Mouse (Mus musculus) CH12.LX (cell line): ENCODE measurements at regions not wholly inside any gene's neighbourhood (a gene's known extent, or its start where the extent isn't known, plus 50 kb on each side); places are given as distances from the start of the nearest gene placed in this dataset.
A peak's percentile ranks its signal among the peaks of the same experiment; 100 is the strongest.

ENCODE experiments used
- DNase-seq: peaks from one replicate; pipeline ENCODE4 v3.0.0-alpha.2; 2013; ENCODE audit errors: extremely low read depth
- H3K27ac ChIP-seq: 2 replicates; pipeline ENCODE4 v1.5.1; 2012; ENCODE audit warnings: low read depth, mild to moderate bottlenecking, control low read depth, moderate library complexity; ENCODE audit not compliant: insufficient read depth
- H3K27me3 ChIP-seq: replicated peaks from 2 replicates; pipeline ENCODE3; 2012; ENCODE audit warnings: inconsistent platforms
- H3K36me3 ChIP-seq, 2 experiments: replicated peaks in 1 of 2; 2 replicates each; pipeline versions ENCODE3 to v1.6.1; 2012; ENCODE audit warnings: inconsistent platforms in 1 of 2, low read length in 1 of 2, mild to moderate bottlenecking in 1 of 2, mixed read lengths in 1 of 2, moderate library complexity in 1 of 2; ENCODE audit not compliant: control insufficient read depth in 1 of 2, insufficient read depth in 1 of 2
- H3K4me1 ChIP-seq, 2 experiments: 2 replicates each; pipeline ENCODE4 v1.6.1; 2012; ENCODE audit warnings: inconsistent platforms in 1 of 2, moderate library complexity in 1 of 2; ENCODE audit not compliant: insufficient read depth in 2 of 2, control insufficient read depth in 1 of 2
- H3K4me2 ChIP-seq: 2 replicates; pipeline ENCODE4 v1.6.1; 2012; ENCODE audit warnings: low read depth, mild to moderate bottlenecking, control low read depth; ENCODE audit not compliant: poor library complexity, insufficient read depth, severe bottlenecking
- H3K4me3 ChIP-seq, 3 experiments: fragments of 150-350 bp in 1 of 3; sonication (generic) in 1 of 3; replicated peaks in 1 of 3; 2 replicates each; pipeline versions ENCODE3 to v1.5.1; 2011 to 2012; ENCODE audit warnings: low read depth in 2 of 3, low read length in 2 of 3, mild to moderate bottlenecking in 2 of 3, moderate library complexity in 2 of 3, control low read depth in 1 of 3, improper control_type of control experiment in 1 of 3, inconsistent platforms in 1 of 3, mixed read lengths in 1 of 3; ENCODE audit not compliant: poor library complexity in 1 of 3
- H3K79me2 ChIP-seq: replicated peaks from 2 replicates; pipeline ENCODE4 v1.6.1; 2012; ENCODE audit warnings: mild to moderate bottlenecking, moderate library complexity; ENCODE audit not compliant: control insufficient read depth, poor library complexity, insufficient read depth, severe bottlenecking; ENCODE audit errors: extremely low read depth
- H3K9ac ChIP-seq: 2 replicates; pipeline ENCODE4 v1.6.1; 2012; ENCODE audit warnings: low read depth, mild to moderate bottlenecking, control low read depth, moderate library complexity; ENCODE audit not compliant: insufficient read depth
- H3K9me3 ChIP-seq: replicated peaks from 2 replicates; pipeline ENCODE3; 2012; ENCODE audit warnings: low read length, inconsistent platforms, mixed read lengths
- BHLHE40 ChIP-seq: IDR thresholded peaks from 2 replicates; pipeline ENCODE4 v1.6.1; 2011; ENCODE audit warnings: mild to moderate bottlenecking, low read depth, low read length, improper control_type of control experiment
- CHD2 ChIP-seq: IDR thresholded peaks from 2 replicates; pipeline ENCODE4 v1.6.1; 2011; ENCODE audit warnings: low read length, improper control_type of control experiment
- CTCF ChIP-seq, 2 experiments: IDR thresholded peaks in 1 of 2; conservative IDR thresholded peaks in 1 of 2; 2 replicates each; pipeline ENCODE4 v1.5.1; 2011 to 2012; ENCODE audit warnings: low read depth in 2 of 2, low read length in 2 of 2, improper control_type of control experiment in 1 of 2, inconsistent platforms in 1 of 2, mild to moderate bottlenecking in 1 of 2, moderate library complexity in 1 of 2
- ELF1 ChIP-seq: IDR thresholded peaks from 2 replicates; pipeline ENCODE4 v1.6.1; 2014; ENCODE audit warnings: low read depth, mild to moderate bottlenecking, inconsistent platforms, low read length, improper control_type of control experiment
- EP300 ChIP-seq: IDR thresholded peaks from 2 replicates; pipeline ENCODE4 v1.6.1; 2011; ENCODE audit warnings: low read length, improper control_type of control experiment
- ETS1 ChIP-seq: conservative IDR thresholded peaks from 2 replicates; pipeline ENCODE4 v1.6.1; 2012; ENCODE audit warnings: low read depth, mild to moderate bottlenecking, inconsistent platforms, low read length, improper control_type of control experiment, moderate library complexity
- IRF4 ChIP-seq: IDR thresholded peaks from 2 replicates; pipeline ENCODE4 v1.6.1; 2014; ENCODE audit warnings: low read depth, mild to moderate bottlenecking, inconsistent platforms, low read length, improper control_type of control experiment
- JUN ChIP-seq: IDR thresholded peaks from 2 replicates; pipeline ENCODE4 v1.6.1; 2011; ENCODE audit warnings: low read depth, mild to moderate bottlenecking, low read length, improper control_type of control experiment, moderate library complexity; ENCODE audit not compliant: insufficient read depth
- MAX ChIP-seq: IDR thresholded peaks from 2 replicates; pipeline ENCODE4 v1.6.1; 2011; ENCODE audit warnings: low read length, improper control_type of control experiment
- MAZ ChIP-seq: IDR thresholded peaks from 2 replicates; pipeline ENCODE4 v1.6.1; 2012; ENCODE audit warnings: low read depth, mild to moderate bottlenecking, inconsistent platforms, low read length, improper control_type of control experiment, moderate library complexity
- MEF2A ChIP-seq: IDR thresholded peaks from 2 replicates; pipeline ENCODE4 v1.6.1; 2014; ENCODE audit warnings: low read depth, mild to moderate bottlenecking, inconsistent platforms, low read length, improper control_type of control experiment, borderline replicate concordance
- MXI1 ChIP-seq: IDR thresholded peaks from 2 replicates; pipeline ENCODE4 v1.6.1; 2011; ENCODE audit warnings: mild to moderate bottlenecking, low read depth, low read length, improper control_type of control experiment
- MYC ChIP-seq: IDR thresholded peaks from 2 replicates; pipeline ENCODE4 v1.6.1; 2011; ENCODE audit warnings: low read depth, mild to moderate bottlenecking, improper control_type of control experiment, low read length
- NELFE ChIP-seq: IDR thresholded peaks from 2 replicates; pipeline ENCODE4 v1.6.1; 2011; ENCODE audit warnings: low read depth, low read length, improper control_type of control experiment
- PAX5 ChIP-seq: IDR thresholded peaks from 2 replicates; pipeline ENCODE4 v1.6.1; 2012; ENCODE audit warnings: low read length, inconsistent platforms, mixed read lengths
- POLR2AphosphoS2 ChIP-seq: IDR thresholded peaks from 2 replicates; pipeline ENCODE4 v1.6.1; 2011; ENCODE audit warnings: low read depth, low read length, improper control_type of control experiment
- RCOR1 ChIP-seq: conservative IDR thresholded peaks from 2 replicates; pipeline ENCODE4 v1.6.1; 2012; ENCODE audit warnings: low read depth, mild to moderate bottlenecking, inconsistent platforms, low read length, improper control_type of control experiment
- SMC3 ChIP-seq: IDR thresholded peaks from 2 replicates; pipeline ENCODE4 v1.6.1; 2011; ENCODE audit warnings: low read depth, low read length, improper control_type of control experiment
- TBP ChIP-seq: conservative IDR thresholded peaks from 2 replicates; pipeline ENCODE4 v1.6.1; 2011; ENCODE audit warnings: low read depth, low read length, improper control_type of control experiment
- TCF12 ChIP-seq: IDR thresholded peaks from 2 replicates; pipeline ENCODE4 v1.6.1; 2014; ENCODE audit warnings: low read depth, mild to moderate bottlenecking, inconsistent platforms, low read length, improper control_type of control experiment
- UBTF ChIP-seq: IDR thresholded peaks from 2 replicates; pipeline ENCODE4 v1.6.1; 2012; ENCODE audit warnings: low read depth, mild to moderate bottlenecking, inconsistent platforms, low read length, improper control_type of control experiment, moderate library complexity
- USF1 ChIP-seq: IDR thresholded peaks from 2 replicates; pipeline ENCODE4 v1.6.1; 2014; ENCODE audit warnings: low read depth, mild to moderate bottlenecking, inconsistent platforms, low read length, improper control_type of control experiment
- USF2 ChIP-seq: conservative IDR thresholded peaks from 2 replicates; pipeline ENCODE4 v1.6.1; 2011; ENCODE audit warnings: low read depth, low read length, improper control_type of control experiment
- ZC3H11A ChIP-seq: IDR thresholded peaks from 2 replicates; pipeline ENCODE4 v1.6.1; 2012; ENCODE audit warnings: low read depth, mild to moderate bottlenecking, inconsistent platforms, low read length, improper control_type of control experiment
- ZKSCAN1 ChIP-seq: IDR thresholded peaks from 2 replicates; pipeline ENCODE4 v1.6.1; 2012; ENCODE audit warnings: low read depth, inconsistent platforms, low read length, improper control_type of control experiment, borderline replicate concordance
- ZNF384 ChIP-seq: IDR thresholded peaks from 2 replicates; pipeline ENCODE4 v1.6.1; 2012; ENCODE audit warnings: low read depth, low read length, improper control_type of control experiment, inconsistent platforms
- dilution Hi-C: fragments of 300-500 bp; cut with MboI; formaldehyde crosslinking; loops from 2 replicates; pipeline ENCODE4 v1.14.3; 2020; ENCODE audit warnings: low sequenced_read_pairs; ENCODE audit not compliant: extremely low pct_unique_long_range_greater_than_20kb, extremely low pct_ligation_motif_present
- in situ Hi-C: fragments of 300-500 bp; cut with MboI; formaldehyde crosslinking; loops from 3 replicates; pipeline ENCODE4 v1.14.3; 2019; ENCODE audit warnings: low sequenced_read_pairs, low pct_ligation_motif_present, low pct_unique_long_range_greater_than_20kb, mixed read lengths

GRCm38 (mm10) chr6:100140581-100141114 lies 146.6 kb downstream of the Rybp start:
- dilution Hi-C loops (no loop called here), in situ Hi-C loops (no loop called here)
- peak; percentile 38 for DNase-seq

DNA sequence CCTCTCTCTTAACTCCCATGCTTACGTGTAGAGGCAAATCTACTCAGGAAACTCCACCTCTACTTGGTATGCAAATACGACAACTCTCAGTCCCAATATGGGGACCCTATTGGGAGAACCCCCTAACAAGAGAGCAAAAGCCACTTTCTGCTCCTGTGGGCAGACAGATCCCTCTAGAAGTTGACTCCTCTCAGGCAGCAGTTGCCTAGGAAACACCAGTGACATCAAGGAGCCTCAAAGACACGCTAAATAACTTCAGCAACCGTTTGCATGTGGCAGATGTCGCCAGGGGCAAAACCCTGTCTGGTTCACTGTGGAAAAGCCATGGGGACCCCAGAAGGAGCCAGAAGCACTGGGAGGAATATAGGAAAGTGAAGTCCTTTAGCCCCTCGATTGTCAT lies 147.5 kb downstream of the Rybp start:
- in situ Hi-C loops, result loop anchor here (10.0 kb wide), 1 partner anchor 235 kb away; no protein-coding TSS in a partner anchor
- TF ChIP-seq EP300 (no peak), ETS1 (peak; percentile 44; the same call in 1 of the 2 replicates), MXI1 (peak; percentile 36; the same call in 1 of the 2 replicates), POLR2AphosphoS2 (no peak), USF2 (no peak), MAZ (no peak), CTCF (conservative IDR thresholded peaks at IDR 0.05 in 1 of 2, IDR thresholded peaks at IDR 0.05 in 1 of 2; ENCODE audit: low read depth in 2 of 2, low read length in 2 of 2) (no peak), BHLHE40 (no peak; the same call in 1 of the 2 replicates), SMC3 (no peak), ELF1 (no peak), NELFE (no peak), CHD2 (no peak), RCOR1 (no peak), ZC3H11A (no peak), PAX5 (no peak), TCF12 (peak; percentile 39; the same call in 1 of the 2 replicates), ZKSCAN1 (no peak), MYC (no peak), ZNF384 (no peak), USF1 (no peak), TBP (no peak), UBTF (no peak)
- TF ChIP-seq, all 38 proteins: peak for 3
- no peak overlapping the region for H3K9ac ChIP-seq
- peak overlapping the region; percentile 76 for H3K4me2 ChIP-seq
- H3K4me1 ChIP-seq, result peaks cover 14 to 75% of the 10 kb centered on the region in 2 experiments
- no peaks in the 10 kb centered on the region for H3K27me3 ChIP-seq
- H3K4me3 ChIP-seq, result no peak overlapping the region
- H3K27ac ChIP-seq, result no peak overlapping the region
- DNase-seq, result peak; percentile 66
- no peaks in the 10 kb centered on the region for H3K36me3 ChIP-seq
- H3K9me3 ChIP-seq, result no peaks in the 10 kb centered on the region
- H3K79me2 ChIP-seq, result no peaks in the 10 kb centered on the region
- dilution Hi-C loops, result no loop called here

More at GRCm38 (mm10) chr6:100140581-100141114, 146.6 kb downstream of the Rybp start:
- TF ChIP-seq MAX, result peak; percentile 68; the same call in 1 of the 2 replicates
- TF ChIP-seq CHD2, result no peak
- TF ChIP-seq BHLHE40, result peak; percentile 82
- TF ChIP-seq IRF4, result peak; percentile 65
- TF ChIP-seq MEF2A, result peak; percentile 18; the same call in 1 of the 2 replicates
- no peak for TF ChIP-seq MAZ
- no peak for TF ChIP-seq EP300
- TF ChIP-seq TCF12, result 0 out of 2 replicates have a peak, but pooled peaks have one; percentile 15
- TF ChIP-seq USF1, result peak; percentile 57
- TF ChIP-seq JUN, result no peak
- Histone ChIP-seq H3K36me3 (no peaks in the 10 kb centered on the region), H3K4me2 (peak overlapping the region; percentile 76), H3K9ac (no peak overlapping the region), H3K4me3 (no peak overlapping the region), H3K9me3 (no peaks in the 10 kb centered on the region), H3K4me1 (peaks cover 18 to 75% of the 10 kb centered on the region in 2 experiments), H3K27me3 (no peaks in the 10 kb centered on the region), H3K27ac (no peak overlapping the region), H3K79me2 (no peaks in the 10 kb centered on the region)
